Comparison of ENCODE assay signal across 13 mouse cellular contexts in genomic region chr13:41855206-41856185, GRCm38 (mm10). TPM values are rescaled to one million over a fixed set of nuclear protein-coding genes. Genes with fewer than 3 reads are reported as not detected.
DNase-seq lines count a peak whose midpoint lies in the region; ATAC-seq and TF ChIP-seq lines count a peak whose summit lies in the region.
"Had no signal": no experiment of that assay in that cellular context is flagged by ENCODE, and none has a peak within 500 bp of the region (broad histone marks: within the 10 kb centered on the region; RNA-seq: fewer than 3 reads in every experiment).

No protein-coding gene starts in this region.

- H3K9me3 ChIP-seq in lung, embryonic 14.5 days (ENCODE audit: low read depth, low read length) = no peaks in the 10 kb centered on the region
- H3K9me3 ChIP-seq in stomach, postnatal 0 days (ENCODE audit: control insufficient read depth, low read length) = no peaks in the 10 kb centered on the region
- H3K9me3 ChIP-seq: hindbrain, embryonic 13.5 days; midbrain, embryonic 13.5 days had no signal

- H3K9ac ChIP-seq in lung, embryonic 14.5 days = no peak overlapping the region
- no peak overlapping the region for H3K9ac ChIP-seq in stomach, postnatal 0 days (ENCODE audit: low read length)
- H3K9ac ChIP-seq: hindbrain, embryonic 13.5 days; midbrain, embryonic 13.5 days had no signal

- DNase-seq in adrenal gland, postnatal 14 days = peak; percentile 42
- no peak for DNase-seq in adrenal gland, adult 2 months
- peak; percentile 36 to 47 for DNase-seq in spleen, postnatal 36 days (ENCODE audit: low spot score in 2 of 2)
- DNase-seq in spleen, postnatal 14 days (ENCODE audit: low spot score in 2 of 2) = no peak
- DNase-seq in lung, embryonic 14.5 days = peak; percentile 62
- peak; percentile 16 for DNase-seq in stomach, postnatal 0 days (ENCODE audit: low spot score)
- no peak for DNase-seq in frontal cortex, postnatal 14 days (ENCODE audit: low spot score in 2 of 2)
- no peak for DNase-seq in left cerebral cortex, adult 9 months (ENCODE audit: low spot score in 2 of 2)
- DNase-seq: layer of hippocampus, adult 9-11 months had no signal

- peak; percentile 87 for TF ChIP-seq EP300 in stomach, postnatal 0 days (optimal IDR thresholded peaks at IDR 0.05)

- no peak overlapping the region for H3K4me2 ChIP-seq in lung, embryonic 14.5 days
- no peak overlapping the region for H3K4me2 ChIP-seq in stomach, postnatal 0 days (replicated peaks; ENCODE audit: low read depth)
- H3K4me2 ChIP-seq: hindbrain, embryonic 13.5 days; liver, embryonic 11.5 days; midbrain, embryonic 13.5 days had no signal

- no peak overlapping the region for H3K4me3 ChIP-seq in lung, embryonic 14.5 days (ENCODE audit: low read depth, low read length)
- no peak overlapping the region for H3K4me3 ChIP-seq in stomach, postnatal 0 days (ENCODE audit: low read depth, low read length)
- H3K4me3 ChIP-seq: hindbrain, embryonic 13.5 days; midbrain, embryonic 13.5 days had no signal

- no peaks in the 10 kb centered on the region for H3K36me3 ChIP-seq in lung, embryonic 14.5 days (ENCODE audit: insufficient read depth)
- H3K36me3 ChIP-seq in stomach, postnatal 0 days (ENCODE audit: control insufficient read depth, insufficient read depth, low read length) = no peaks in the 10 kb centered on the region
- H3K36me3 ChIP-seq: hindbrain, embryonic 13.5 days; midbrain, embryonic 13.5 days had no signal

- H3K4me1 ChIP-seq in lung, embryonic 14.5 days (ENCODE audit: insufficient read depth) = no peaks in the 10 kb centered on the region
- H3K4me1 ChIP-seq in stomach, postnatal 0 days (replicated peaks; ENCODE audit: control insufficient read depth, insufficient read depth) = no peaks in the 10 kb centered on the region
- H3K4me1 ChIP-seq: hindbrain, embryonic 13.5 days had no signal

- 75% methylated on average over 13 of the region's 13 CpGs for WGBS in lung, embryonic 14.5 days
- WGBS in stomach, postnatal 0 days = 61% methylated on average over 13 of the region's 13 CpGs

- no peak for TF ChIP-seq CTCF in lung, embryonic 14.5 days (IDR thresholded peaks at IDR 0.05; ENCODE audit: low read depth)
- TF ChIP-seq CTCF in stomach, postnatal 0 days (IDR thresholded peaks at IDR 0.05; ENCODE audit: low read depth) = no peak

- no peak for ATAC-seq in lung, embryonic 14.5 days (ENCODE audit: insufficient read depth)
- ATAC-seq in stomach, postnatal 0 days (ENCODE audit: low FRiP score, low TSS enrichment) = peak; percentile 15; the same call in 1 of the 2 replicates
- ATAC-seq: midbrain, embryonic 13.5 days; Patski had no signal

- no peaks in the 10 kb centered on the region for H3K27me3 ChIP-seq in lung, embryonic 14.5 days (ENCODE audit: insufficient read depth, low read length)
- H3K27me3 ChIP-seq in stomach, postnatal 0 days (ENCODE audit: control insufficient read depth, insufficient read depth, low read length) = no peaks in the 10 kb centered on the region
- H3K27me3 ChIP-seq: hindbrain, embryonic 13.5 days; midbrain, embryonic 13.5 days; Patski had no signal

- H3K27ac ChIP-seq in lung, embryonic 14.5 days (ENCODE audit: low read depth) = peak overlapping the region; percentile 49; the same call in 1 of the 2 replicates
- H3K27ac ChIP-seq in stomach, postnatal 0 days (replicated peaks) = peak overlapping the region; percentile 75
- H3K27ac ChIP-seq: hindbrain, embryonic 13.5 days; midbrain, embryonic 13.5 days had no signal

RNA-seq across cellular contexts. Expression of gene Adtrp, which starts 8.0 kb away (rescaled TPM):
- total RNA-seq in adrenal gland, postnatal 14 days (2021) = 93.7 and 96.6 TPM in 2 replicates
- 100 to 1,000 TPM in 1 of 2 experiments, 10 to 100 TPM in 1; 52.7 to 132 TPM for total RNA-seq in adrenal gland, adult 2 months (2021)
- 6.1 and 6.9 TPM in 2 replicates for polyA plus RNA-seq in adrenal gland, adult 2 months (2012; rRNA removed)
- polyA plus RNA-seq in lung, embryonic 14.5 days (2014; fragmentation: Nextera tagmentation; extraction: Ambion mirVana) = not detected in 2 replicates
- polyA plus RNA-seq in stomach, postnatal 0 days (2015; fragmentation: Nextera tagmentation; extraction: Ambion mirVana) = 41.1 and 42.3 TPM in 2 replicates
- polyA plus RNA-seq: midbrain, embryonic 13.5 days; Patski had no signal

Comparison
In these comparisons a context has a peak if more than half of its experiments do, and no peak if none do; other contexts are left out.
1. DNase-seq: peak in adrenal gland, postnatal 14 days (single experiment), spleen, postnatal 36 days (2 of 2), lung, embryonic 14.5 days (single experiment) and stomach, postnatal 0 days (single experiment); none in adrenal gland, adult 2 months (single experiment), spleen, postnatal 14 days (0 of 2), frontal cortex, postnatal 14 days (0 of 2) and left cerebral cortex, adult 9 months (0 of 2).